Mouse (Mus musculus): ENCODE measurements around the gene Rnd3. TPM values are rescaled to one million over a fixed set of nuclear protein-coding genes. Genes with fewer than 3 reads are reported as not detected.

Gene Rnd3
- under 1 TPM; 0.28 to 0.63 TPM for polyA plus RNA-seq (2017; shearing (Covaris generic))

DNA sequence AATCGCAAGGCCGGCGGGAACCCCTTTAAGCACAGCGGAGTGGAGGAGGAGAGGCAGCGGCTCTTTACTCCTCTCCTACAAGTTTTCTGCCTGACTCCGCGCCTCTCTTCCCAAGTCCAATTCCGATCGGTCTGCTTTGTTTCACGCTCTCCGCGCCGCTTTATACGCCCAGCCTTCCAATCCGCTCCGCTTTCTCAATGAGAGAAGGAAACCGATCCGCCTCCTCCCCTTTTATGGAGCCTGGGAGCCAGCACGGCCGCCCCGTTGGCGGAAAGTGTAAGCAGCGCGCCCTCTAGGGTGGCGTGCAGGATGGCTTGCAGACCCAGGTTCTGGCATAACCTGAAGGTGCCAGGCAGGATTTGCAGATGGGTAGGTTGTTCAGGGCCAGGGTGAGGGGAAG, at the start of gene Rnd3:
Gene Rnd3, minus strand, starts transcription at position 137 of the 400 bp plus-strand sequence.
- ATAC-seq: no peak

- no peak for ATAC-seq
These were observed 43.4 kb upstream of the Rnd3 start for GRCm38 (mm10) chr2:51192319-51192718.

DNA sequence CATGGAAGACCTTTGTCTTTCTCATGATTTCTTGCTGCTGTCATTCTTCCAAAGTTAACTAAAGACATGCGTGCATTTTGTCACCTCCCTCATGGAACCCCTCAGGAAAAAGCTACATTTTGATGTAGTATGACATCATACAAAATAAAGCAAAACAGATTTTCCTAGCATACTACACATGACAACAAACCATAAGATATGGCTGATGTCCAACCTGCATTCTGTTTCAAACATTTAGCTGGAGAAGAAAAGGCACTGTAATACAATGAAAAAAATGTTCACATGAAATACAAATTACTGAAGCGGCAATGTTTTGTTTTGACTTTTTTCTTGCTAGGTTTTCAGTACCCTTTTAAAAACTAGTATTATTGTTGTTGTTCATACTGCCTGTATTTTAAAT, 36.9 kb upstream of the Rnd3 start:
- no peak for ATAC-seq

DNA sequence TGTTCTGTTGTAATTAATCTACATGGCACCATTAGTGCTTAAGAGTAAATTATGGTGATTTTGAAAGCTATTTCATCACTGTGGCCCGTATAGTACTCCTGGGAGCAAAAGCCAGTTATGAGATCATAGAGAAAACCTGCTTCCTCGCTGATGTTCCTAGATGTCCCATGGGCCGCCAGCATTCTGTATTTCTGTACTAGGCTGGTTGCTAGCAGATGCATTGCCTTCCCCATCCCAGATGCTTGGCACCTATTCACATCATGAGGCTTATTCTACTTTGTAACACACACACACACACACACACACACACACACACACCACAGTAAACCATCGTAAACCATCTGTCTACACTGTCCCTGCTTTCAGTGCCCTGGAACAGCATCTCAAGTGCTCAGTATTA, 34.1 kb upstream of the Rnd3 start:
- no peak for ATAC-seq

- no peak for ATAC-seq
These were observed 32.5 kb upstream of the Rnd3 start for GRCm38 (mm10) chr2:51181376-51181775.

DNA sequence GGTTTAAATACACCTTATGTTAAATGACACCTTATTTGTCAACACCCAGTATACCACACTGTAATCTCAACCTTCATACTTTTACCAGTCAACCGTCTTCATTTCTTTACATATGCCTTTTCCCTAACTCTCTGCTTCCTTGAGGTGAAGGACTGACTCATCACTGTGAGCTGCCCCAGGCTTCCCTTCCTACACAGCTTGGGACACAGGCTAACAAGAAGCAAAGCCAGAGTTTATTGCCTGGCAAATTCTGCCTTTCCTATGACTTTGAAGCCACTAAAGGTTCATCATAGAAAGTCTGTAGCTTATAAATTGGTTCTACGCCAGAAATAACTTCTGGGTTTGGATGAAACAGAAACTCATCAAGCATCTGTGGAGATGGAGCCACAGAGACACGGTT, 30.2 kb upstream of the Rnd3 start:
- no peak for ATAC-seq

- no peak for ATAC-seq
These were observed 28.7 kb upstream of the Rnd3 start for GRCm38 (mm10) chr2:51177615-51178014.

DNA sequence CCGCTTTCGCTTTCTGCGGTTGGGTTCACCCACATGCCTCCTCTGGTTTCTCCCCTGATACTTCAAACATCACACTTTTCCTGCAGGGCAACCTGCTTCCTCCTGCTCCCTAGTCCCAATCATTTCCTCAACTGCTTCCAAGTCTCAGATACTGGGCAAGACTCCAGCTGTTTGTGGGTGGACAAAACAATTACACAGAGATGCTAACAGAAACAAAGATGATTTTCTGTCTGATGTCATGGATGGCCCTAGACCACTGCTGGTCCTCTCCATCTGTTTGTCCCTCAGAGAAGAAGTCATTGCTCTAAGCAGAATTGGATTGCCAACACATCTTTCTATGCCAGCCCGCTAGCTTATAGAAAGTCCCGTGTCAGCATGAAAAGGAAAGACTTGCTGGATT, 26.4 kb upstream of the Rnd3 start:
- no peak for ATAC-seq

DNA sequence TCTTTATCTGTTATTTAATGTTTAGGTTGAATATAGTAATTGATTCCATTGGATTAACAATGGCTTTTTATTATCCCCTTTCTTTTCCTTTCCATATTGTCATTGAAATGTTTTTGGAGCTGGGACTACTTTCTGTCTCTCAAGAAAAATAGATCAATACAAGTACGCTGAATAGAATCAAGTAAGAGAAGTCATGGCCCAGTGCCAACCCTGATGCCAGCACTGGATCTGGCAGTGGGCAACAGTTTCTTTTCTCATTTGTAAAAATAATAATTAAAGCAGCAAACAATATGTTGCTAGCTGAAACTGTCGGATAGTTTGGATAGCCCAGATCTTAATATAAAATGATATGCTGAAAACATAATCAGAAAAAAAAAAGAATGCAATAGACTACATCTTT, 12.2 kb upstream of the Rnd3 start:
- no peak for ATAC-seq

GRCm38 (mm10) chr2:51148454-51148853, 457 bp downstream of the Rnd3 start:
- no peak for ATAC-seq

- ATAC-seq: no peak
These were observed 875 bp downstream of the Rnd3 start for GRCm38 (mm10) chr2:51148065-51148407.

DNA sequence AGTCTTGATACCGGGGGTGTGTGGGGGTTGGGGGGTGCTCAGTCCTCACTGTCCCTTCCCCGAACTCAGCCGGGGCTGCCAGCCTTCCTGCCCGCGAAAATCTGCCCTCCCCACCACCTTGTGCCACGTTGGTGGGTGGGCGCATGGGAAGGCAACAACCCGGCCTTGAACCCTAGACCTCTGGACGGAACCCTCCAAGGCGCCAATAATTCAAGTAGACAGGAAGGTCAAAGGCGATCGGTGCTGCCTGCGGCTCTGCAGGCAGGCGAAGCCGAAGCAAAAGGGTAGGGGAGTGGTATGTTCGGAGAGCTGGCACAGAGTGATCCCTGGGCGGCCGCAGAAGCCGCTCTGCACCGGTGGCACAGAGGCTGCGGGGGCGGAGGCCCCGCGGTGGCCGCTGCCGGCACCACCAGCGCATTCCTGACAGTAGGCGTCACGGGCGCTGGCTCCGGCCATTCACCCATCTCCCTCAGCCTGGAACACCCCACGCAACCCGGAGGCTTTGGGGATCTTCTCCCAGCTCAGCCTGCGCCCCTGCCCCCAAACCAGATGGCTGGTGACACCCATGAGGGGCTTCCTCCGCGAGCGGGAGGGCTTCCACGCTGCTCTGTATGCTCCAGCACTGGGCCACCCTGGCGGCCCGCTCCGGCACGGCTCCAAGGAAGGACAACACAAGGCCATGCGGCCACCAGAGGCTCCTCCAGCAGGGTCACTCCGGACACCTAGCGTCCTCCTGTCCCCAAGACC, 1.4 kb downstream of the Rnd3 start:
- no peak for ATAC-seq

GRCm38 (mm10) chr2:51146871-51147317, 2.0 kb downstream of the Rnd3 start:
- ATAC-seq: no peak

GRCm38 (mm10) chr2:51145838-51146470, 3.0 kb downstream of the Rnd3 start:
- no peak for ATAC-seq

- ATAC-seq: no peak
These were observed 4.4 kb downstream of the Rnd3 start for GRCm38 (mm10) chr2:51144380-51145120.

DNA sequence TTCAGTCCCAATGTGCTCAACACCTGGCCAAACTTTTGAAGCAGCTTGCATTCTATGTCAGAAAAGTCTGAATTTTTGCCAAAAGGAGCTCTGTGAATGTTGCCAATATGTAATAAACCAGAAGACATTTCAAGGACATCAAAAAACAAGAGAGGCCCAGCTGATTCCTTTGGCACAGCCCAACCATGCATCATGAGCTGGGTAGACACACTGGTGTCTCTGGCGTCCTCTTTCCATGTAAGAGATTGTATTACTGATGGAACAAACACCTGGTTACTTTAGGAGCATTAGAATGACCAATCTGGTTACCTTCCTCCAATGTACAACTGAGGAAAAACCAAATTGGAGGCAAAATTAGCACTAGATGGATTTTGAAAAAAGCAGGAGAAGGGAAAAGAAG, 6.5 kb downstream of the Rnd3 start:
- no peak for ATAC-seq

DNA sequence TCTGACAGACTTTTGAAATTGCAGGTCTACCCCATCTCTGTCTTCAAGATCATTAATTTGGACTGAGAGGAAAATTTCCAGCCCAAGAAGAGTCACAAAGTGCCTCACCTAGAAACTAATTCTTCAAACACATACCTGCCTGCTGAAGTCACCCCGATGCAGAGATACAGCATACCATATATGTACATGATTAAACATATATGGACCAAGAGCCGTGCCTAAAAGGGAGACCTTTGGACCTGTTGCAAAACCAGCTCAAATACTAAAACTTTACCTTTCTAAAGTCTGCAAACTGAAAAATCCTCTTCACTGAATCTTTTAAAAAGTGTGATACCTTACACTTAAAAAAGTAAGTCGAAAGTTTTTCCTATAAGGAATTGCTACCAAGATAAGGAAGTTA, 7.6 kb downstream of the Rnd3 start:
- no peak for ATAC-seq

GRCm38 (mm10) chr2:51140486-51140885, 8.4 kb downstream of the Rnd3 start:
- no peak for ATAC-seq

DNA sequence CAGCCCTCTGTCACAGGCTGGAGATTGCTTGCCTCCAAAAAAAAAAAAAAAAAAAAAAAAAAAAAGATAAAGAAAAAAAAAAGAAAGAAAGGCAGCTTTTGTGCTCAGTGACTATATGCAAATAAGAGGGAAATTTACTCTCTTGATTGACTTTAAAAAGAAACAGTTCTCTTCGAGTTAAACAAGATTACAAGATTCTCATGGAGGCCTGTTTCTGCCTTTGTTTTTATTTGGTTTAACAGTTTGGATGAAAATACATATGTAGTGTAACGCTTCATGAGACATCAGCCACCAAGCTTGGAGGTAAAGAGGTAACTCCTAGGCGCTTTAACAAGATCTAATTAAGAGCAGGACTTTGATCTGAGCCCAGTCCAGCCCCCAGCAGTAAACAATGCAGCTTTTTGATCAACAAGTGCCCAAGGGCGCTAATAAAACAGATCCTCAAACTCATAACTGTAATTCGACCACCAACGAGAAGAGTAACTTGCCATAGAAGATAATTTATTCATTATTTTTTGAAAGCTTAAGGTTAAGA, 8.9 kb downstream of the Rnd3 start:
- no peak for ATAC-seq

DNA sequence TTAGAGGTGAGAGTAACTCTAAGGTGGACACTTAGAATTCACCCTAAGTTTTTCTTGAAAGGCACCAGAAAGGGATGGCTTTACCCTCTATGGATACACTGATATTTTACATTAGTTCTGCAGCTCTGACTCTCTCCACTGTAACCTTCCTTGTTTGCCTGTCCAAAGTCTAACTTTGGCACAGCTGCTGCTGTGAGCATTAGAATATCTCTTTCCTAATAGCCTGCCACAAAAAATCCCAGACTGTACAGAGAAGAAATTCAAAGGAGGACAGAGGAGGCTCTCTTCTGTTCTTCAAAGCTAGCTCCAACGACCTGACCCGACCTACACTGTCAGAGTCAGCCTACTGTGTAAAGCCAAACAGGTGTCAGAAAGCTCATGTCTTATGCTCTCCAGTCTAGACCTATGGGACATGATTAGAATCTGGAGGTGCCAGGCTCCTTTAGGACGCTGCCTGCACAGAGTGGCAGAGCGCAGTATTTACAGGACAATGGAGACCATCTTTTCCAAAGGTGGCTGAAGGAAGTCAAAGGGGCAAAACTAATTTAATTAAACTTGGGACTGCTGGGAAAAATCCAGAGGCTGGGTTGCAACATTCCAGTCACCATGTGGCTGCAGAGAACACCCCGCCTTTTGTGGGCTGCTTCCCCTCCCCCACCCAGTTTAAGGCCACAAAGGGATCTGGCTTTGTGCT, 9.5 kb downstream of the Rnd3 start:
- ATAC-seq: no peak

DNA sequence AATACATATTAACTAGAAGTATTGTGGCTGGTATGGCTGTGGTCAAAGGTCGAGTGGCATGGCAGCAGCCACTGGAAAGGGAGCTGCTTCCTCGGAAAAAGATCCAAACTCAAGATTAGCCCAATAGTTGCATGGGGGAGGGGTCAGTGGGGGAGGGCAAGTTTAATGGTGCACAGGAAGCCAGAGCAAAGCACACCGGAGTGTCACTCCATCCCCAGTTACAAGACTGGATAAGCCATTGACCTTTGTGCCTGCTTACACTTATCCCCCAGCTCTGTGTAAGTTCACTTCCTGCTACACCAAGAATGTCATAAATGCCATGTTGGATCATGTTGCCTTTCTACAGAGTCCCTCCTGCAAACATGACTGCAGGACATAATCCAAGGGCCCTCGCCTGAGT, 11.2 kb downstream of the Rnd3 start:
- ATAC-seq: no peak

DNA sequence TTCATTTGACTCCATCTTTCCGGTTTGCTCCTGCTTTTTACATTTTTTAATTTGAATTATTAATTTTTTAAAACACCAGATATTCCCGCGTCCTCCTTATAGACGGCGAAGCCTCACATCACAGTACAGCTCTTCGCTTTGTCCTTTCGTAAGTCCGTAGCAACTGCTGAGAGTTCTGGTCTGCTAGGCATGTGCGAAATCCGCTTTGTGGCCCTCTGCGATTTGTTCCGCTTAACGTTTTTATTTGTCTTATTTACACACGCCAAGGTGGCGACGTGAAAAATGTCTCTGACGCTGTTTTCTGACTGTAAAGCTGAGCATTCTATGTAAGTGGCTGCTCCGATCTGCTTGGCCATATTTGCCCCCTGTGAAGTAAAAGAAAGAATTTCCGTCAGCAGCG, 16.7 kb downstream of the Rnd3 start:
- no peak for ATAC-seq

DNA sequence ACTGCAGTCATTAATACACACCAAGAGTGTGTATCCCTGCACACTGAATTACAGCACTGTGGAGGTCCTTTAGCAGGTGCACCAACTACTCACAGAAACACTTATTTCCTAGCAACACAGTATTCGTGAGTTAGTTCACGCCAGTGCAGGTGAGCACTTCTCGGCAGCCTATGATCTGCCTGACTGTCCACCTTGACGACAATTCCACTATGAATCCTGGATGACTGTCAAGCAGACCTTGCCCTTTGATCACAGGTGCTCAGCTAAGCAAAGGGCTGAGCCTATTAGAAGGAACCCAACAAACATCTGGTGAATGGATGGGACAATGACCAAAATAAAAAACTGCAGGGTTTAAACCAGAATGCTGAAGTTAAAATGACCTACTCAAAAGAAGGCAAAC, 20.8 kb downstream of the Rnd3 start:
- no peak for ATAC-seq

Measured in CD4-positive, CD25-positive, alpha-beta regulatory T cell, adult 4 months (primary cell).